Mouse (Mus musculus) limb, embryonic 10.5 days (tissue): ENCODE data around the gene Neurog1. TPM values are rescaled to one million over a fixed set of nuclear protein-coding genes. Genes with fewer than 3 reads are reported as not detected.

Experiments
- DNase-seq: peaks from one replicate; pipeline ENCODE4 v3.0.0-alpha.2; 2017; ENCODE audit warnings: low spot score
- H3K27ac ChIP-seq: fragments of 300-500 bp; sonication (generic); 2 replicates; pipeline ENCODE4 v1.5.1; 2016; ENCODE audit warnings: mild to moderate bottlenecking
- H3K27me3 ChIP-seq: fragments of 300-500 bp; sonication (generic); 2 replicates; pipeline ENCODE4 v1.6.1; 2016; ENCODE audit warnings: low read depth, mild to moderate bottlenecking; ENCODE audit not compliant: poor library complexity, severe bottlenecking
- H3K36me3 ChIP-seq: fragments of 300-500 bp; sonication (generic); 2 replicates; pipeline ENCODE4 v1.6.1; 2016; ENCODE audit warnings: mild to moderate bottlenecking, moderate library complexity
- H3K4me1 ChIP-seq: fragments of 300-500 bp; sonication (generic); 2 replicates; pipeline ENCODE4 v1.6.1; 2016
- H3K4me3 ChIP-seq: fragments of 300-500 bp; sonication (generic); 2 replicates; pipeline ENCODE4 v1.5.1; 2016; ENCODE audit warnings: mild to moderate bottlenecking, moderate library complexity
- H3K9me3 ChIP-seq: fragments of 300-500 bp; sonication (generic); replicated peaks from 2 replicates; pipeline ENCODE4 v1.6.1; 2016; ENCODE audit warnings: mild to moderate bottlenecking
- WGBS: fragments of 180-500 bp; shearing (Covaris S2); methylation state at CpG from one replicate; pipeline ENCODE4 v1.1.7; 2016; 5-methylcytosine and 5-hydroxymethylcytosine counted together
- polyA plus RNA-seq: library from polyadenylated mRNA; unstranded; fragments of >200 nt; fragmentation: Nextera tagmentation; extraction: Ambion mirVana; gene quantifications from 2 replicates; pipeline ENCODE4 v1.2.1, GENCODE M21; 2016

Gene Neurog1
- polyA plus RNA-seq, 1 experiment from 2014 or later = not detected

GRCm38 (mm10) chr13:56253379-56253778 is 1.4 kb upstream of the Neurog1 start:
- WGBS = 9% methylated on average over 3 of the region's 3 CpGs
- H3K9me3 ChIP-seq = no peaks in the 10 kb centered on the region
- H3K4me3 ChIP-seq = no peak overlapping the region
- H3K27me3 ChIP-seq = peaks cover 100% of the 10 kb centered on the region
- DNase-seq = no peak
- H3K27ac ChIP-seq = no peak overlapping the region
- H3K36me3 ChIP-seq = no peaks in the 10 kb centered on the region
- peaks cover 26% of the 10 kb centered on the region for H3K4me1 ChIP-seq

DNA sequence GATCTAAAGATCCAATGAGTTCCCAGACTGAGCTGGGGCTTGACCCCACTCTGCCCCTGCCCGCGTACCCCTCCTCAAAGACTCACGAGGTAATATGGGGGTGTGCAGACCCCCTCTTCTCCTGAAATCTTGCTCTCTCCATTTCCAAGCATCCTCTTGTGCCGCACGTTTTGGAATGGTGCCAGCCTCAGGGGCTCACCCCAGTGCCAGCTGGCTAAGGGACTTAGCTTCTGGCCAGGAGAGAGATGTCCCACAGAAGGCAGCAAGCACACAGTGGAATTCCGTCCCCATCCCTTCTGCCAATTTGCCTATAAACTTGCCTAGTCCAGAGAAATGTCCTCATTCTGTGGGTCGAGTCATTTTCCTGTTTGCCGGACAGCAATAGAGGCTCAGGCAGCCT is 820 bp upstream of the Neurog1 start:
- H3K4me1 ChIP-seq = peaks cover 25% of the 10 kb centered on the region
- H3K27me3 ChIP-seq = peaks cover 100% of the 10 kb centered on the region
- H3K9me3 ChIP-seq = no peaks in the 10 kb centered on the region
- no peaks in the 10 kb centered on the region for H3K36me3 ChIP-seq
- WGBS = 13% methylated on average over 8 of the region's 8 CpGs
- H3K27ac ChIP-seq = no peak overlapping the region
- DNase-seq = no peak
- peak overlapping the region; percentile 53 for H3K4me3 ChIP-seq

GRCm38 (mm10) chr13:56251176-56251923 is 613 bp downstream of the Neurog1 start:
- 2% methylated on average over 59 of the region's 59 CpGs for WGBS

GRCm38 (mm10) chr13:56250551-56251161 is 1.3 kb downstream of the Neurog1 start:
- Histone ChIP-seq H3K27ac (no peak overlapping the region), H3K36me3 (no peaks in the 10 kb centered on the region), H3K4me3 (no peak overlapping the region), H3K27me3 (peaks cover 100% of the 10 kb centered on the region), H3K4me1 (peaks cover 25% of the 10 kb centered on the region), H3K9me3 (no peaks in the 10 kb centered on the region)
- no peak for DNase-seq
- under 1% methylated on average over 14 of the region's 14 CpGs for WGBS

More at GRCm38 (mm10) chr13:56251176-56251923, 613 bp downstream of the Neurog1 start:
- Histone ChIP-seq H3K4me1 (peaks cover 25% of the 10 kb centered on the region), H3K36me3 (no peaks in the 10 kb centered on the region), H3K27me3 (peaks cover 100% of the 10 kb centered on the region), H3K9me3 (no peaks in the 10 kb centered on the region), H3K27ac (peak overlapping the region; percentile 14; the same call in 1 of the 2 replicates), H3K4me3 (peak overlapping the region; percentile 53)
- DNase-seq = peak; percentile 64

- H3K27ac ChIP-seq = no peak overlapping the region
- DNase-seq = no peak
- no peaks in the 10 kb centered on the region for H3K9me3 ChIP-seq
- no peaks in the 10 kb centered on the region for H3K36me3 ChIP-seq
- H3K27me3 ChIP-seq = peaks cover 92% of the 10 kb centered on the region
- H3K4me3 ChIP-seq = no peak overlapping the region
- under 1% methylated on average over 13 of the region's 13 CpGs for WGBS
- peaks cover 25% of the 10 kb centered on the region for H3K4me1 ChIP-seq
These were observed 2.2 kb downstream of the Neurog1 start for GRCm38 (mm10) chr13:56249593-56250341.

- Histone ChIP-seq H3K4me3 (no peak overlapping the region), H3K36me3 (no peaks in the 10 kb centered on the region), H3K27ac (no peak overlapping the region), H3K4me1 (peaks cover 5% of the 10 kb centered on the region), H3K27me3 (peaks cover 37% of the 10 kb centered on the region), H3K9me3 (no peaks in the 10 kb centered on the region)
- no peak for DNase-seq
- 87% methylated on average over 5 of the region's 5 CpGs for WGBS
These were observed 8.9 kb downstream of the Neurog1 start for GRCm38 (mm10) chr13:56243104-56243503.

DNA sequence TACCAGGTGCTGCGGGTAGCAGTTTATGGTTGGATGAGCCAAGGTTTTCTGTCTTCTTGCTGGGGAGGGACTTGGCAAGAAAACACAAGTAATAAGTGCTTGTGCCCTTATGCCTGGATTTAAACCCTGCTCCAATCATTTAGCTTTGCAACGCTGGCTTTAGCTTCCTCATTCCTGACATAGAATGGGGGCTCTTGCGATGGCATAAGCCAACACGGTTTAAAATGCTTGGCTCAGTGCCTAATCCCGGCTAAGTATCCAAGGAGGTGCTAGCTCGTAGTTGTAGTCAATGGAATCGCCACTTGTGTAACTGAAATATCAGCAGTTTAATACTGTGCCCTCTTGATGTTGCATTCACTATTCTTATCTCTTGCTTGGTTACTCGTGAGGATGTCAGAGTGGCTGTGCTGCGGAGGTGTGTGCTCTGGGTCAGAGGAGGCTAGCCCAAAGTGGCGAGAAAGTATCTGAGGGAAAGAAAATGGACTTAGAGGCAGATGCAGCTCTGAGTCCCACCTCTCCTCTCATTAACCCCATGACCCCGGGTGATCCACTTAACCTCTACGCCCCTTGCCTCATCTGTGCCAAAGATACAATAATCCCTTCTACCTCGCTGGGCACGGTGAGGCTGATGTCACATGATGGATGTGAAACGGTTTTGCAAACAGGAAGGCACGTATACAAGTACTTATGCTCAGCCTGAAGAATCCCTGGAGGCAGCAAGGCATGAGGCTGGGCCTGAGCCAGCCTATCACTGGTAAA is 11.8 kb downstream of the Neurog1 start:
- no peak for DNase-seq
- H3K9me3 ChIP-seq = no peaks in the 10 kb centered on the region
- peaks cover 28% of the 10 kb centered on the region for H3K27me3 ChIP-seq
- no peak overlapping the region for H3K4me3 ChIP-seq
- no peak overlapping the region for H3K27ac ChIP-seq
- H3K36me3 ChIP-seq = no peaks in the 10 kb centered on the region
- WGBS = 66% methylated on average over 16 of the region's 16 CpGs
- peaks cover 5% of the 10 kb centered on the region for H3K4me1 ChIP-seq

GRCm38 (mm10) chr13:56237905-56238304 is 14.1 kb downstream of the Neurog1 start:
- 78% methylated on average over 10 of the region's 10 CpGs for WGBS
- no peak for DNase-seq
- Histone ChIP-seq H3K27me3 (peaks cover 39% of the 10 kb centered on the region), H3K4me1 (peaks cover 5% of the 10 kb centered on the region), H3K27ac (no peak overlapping the region), H3K9me3 (no peaks in the 10 kb centered on the region), H3K36me3 (no peaks in the 10 kb centered on the region), H3K4me3 (no peak overlapping the region)

GRCm38 (mm10) chr13:56236194-56236593 is 15.8 kb downstream of the Neurog1 start:
- Histone ChIP-seq H3K27me3 (peaks cover 38% of the 10 kb centered on the region), H3K36me3 (no peaks in the 10 kb centered on the region), H3K9me3 (no peaks in the 10 kb centered on the region), H3K4me1 (peaks cover 5% of the 10 kb centered on the region), H3K4me3 (no peak overlapping the region), H3K27ac (no peak overlapping the region)
- WGBS = 20% methylated on average over 7 of the region's 7 CpGs
- no peak for DNase-seq

- Histone ChIP-seq H3K36me3 (no peaks in the 10 kb centered on the region), H3K27me3 (peaks cover 76% of the 10 kb centered on the region), H3K27ac (no peak overlapping the region), H3K4me1 (peaks cover 22% of the 10 kb centered on the region), H3K9me3 (no peaks in the 10 kb centered on the region), H3K4me3 (no peak overlapping the region)
- WGBS = 4% methylated on average over 7 of the region's 7 CpGs
- no peak for DNase-seq
These were observed 23.2 kb downstream of the Neurog1 start for GRCm38 (mm10) chr13:56228790-56229189.

- Histone ChIP-seq H3K4me1 (peaks cover 40% of the 10 kb centered on the region), H3K27ac (no peak overlapping the region), H3K27me3 (peaks cover 99% of the 10 kb centered on the region)
These were observed 25.6 kb downstream of the Neurog1 start for GRCm38 (mm10) chr13:56226175-56226954.

GRCm38 (mm10) chr13:56223625-56224024 is 28.3 kb downstream of the Neurog1 start:
- peaks cover 36% of the 10 kb centered on the region for H3K4me1 ChIP-seq
- peak; percentile 40 for DNase-seq

More at GRCm38 (mm10) chr13:56226175-56226954, 25.6 kb downstream of the Neurog1 start:
- no peak for DNase-seq
- WGBS = 37% methylated on average over 10 of the region's 10 CpGs
- Histone ChIP-seq H3K36me3 (no peaks in the 10 kb centered on the region), H3K9me3 (no peaks in the 10 kb centered on the region), H3K4me3 (no peak overlapping the region)

More at GRCm38 (mm10) chr13:56223625-56224024, 28.3 kb downstream of the Neurog1 start:
- Histone ChIP-seq H3K27ac (no peak overlapping the region), H3K36me3 (no peaks in the 10 kb centered on the region), H3K27me3 (peaks cover 98% of the 10 kb centered on the region), H3K9me3 (no peaks in the 10 kb centered on the region), H3K4me3 (no peak overlapping the region)
- 2% methylated on average over 21 of the region's 21 CpGs for WGBS
